Mouse (Mus musculus) stomach, embryonic 14.5 days (tissue): ENCODE results near the gene Barhl1. TPM values are rescaled to one million over a fixed set of nuclear protein-coding genes. Genes with fewer than 3 reads are reported as not detected.

Experiments
- ATAC-seq: fragments of 200-750 bp; cut with Nextera tagmentation; 2 replicates; pipeline ENCODE4 v1.8.0; 2017; ENCODE audit warnings: low read depth, moderate TSS enrichment; ENCODE audit not compliant: insufficient number of reproducible peaks, insufficient read depth, low FRiP score
- H3K27ac ChIP-seq: fragments of 300-500 bp; sonication (generic); 2 replicates; pipeline ENCODE4 v1.5.1; 2014; ENCODE audit warnings: mild to moderate bottlenecking, low read length, moderate library complexity, mixed read lengths
- H3K27me3 ChIP-seq: fragments of 300-500 bp; sonication (generic); 2 replicates; pipeline ENCODE4 v1.6.1; 2014; ENCODE audit warnings: low read length, control low read depth, mixed read lengths; ENCODE audit not compliant: control insufficient read depth, insufficient read depth
- H3K36me3 ChIP-seq: fragments of 300-500 bp; sonication (generic); 2 replicates; pipeline ENCODE4 v1.6.1; 2014; ENCODE audit warnings: mild to moderate bottlenecking, control low read depth, low read length, moderate library complexity, mixed read lengths; ENCODE audit not compliant: control insufficient read depth, insufficient read depth
- H3K4me1 ChIP-seq: fragments of 300-500 bp; sonication (generic); 2 replicates; pipeline ENCODE4 v1.6.1; 2014; ENCODE audit warnings: low read length, control low read depth, mixed read lengths; ENCODE audit not compliant: control insufficient read depth, insufficient read depth
- H3K4me2 ChIP-seq: fragments of 300-500 bp; sonication (generic); replicated peaks from 2 replicates; pipeline ENCODE4 v1.6.1; 2014; ENCODE audit warnings: low read depth, low read length, control low read depth
- H3K4me3 ChIP-seq: fragments of 300-500 bp; sonication (generic); 2 replicates; pipeline ENCODE4 v1.5.1; 2014; ENCODE audit warnings: low read depth, low read length, control low read depth
- H3K9ac ChIP-seq: fragments of 300-500 bp; sonication (generic); replicated peaks from 2 replicates; pipeline ENCODE4 v1.6.1; 2014; ENCODE audit warnings: low read depth, mild to moderate bottlenecking, control low read depth, low read length, moderate library complexity, mixed read lengths
- H3K9me3 ChIP-seq: fragments of 300-500 bp; sonication (generic); 2 replicates; pipeline ENCODE4 v1.6.1; 2016; ENCODE audit warnings: low read depth, low read length, control low read depth; ENCODE audit not compliant: control insufficient read depth
- WGBS: fragments of 180-500 bp; shearing (Covaris S2); extraction: QIAGEN DNeasy Blood & Tissue Kit; methylation state at CpG from one replicate; pipeline ENCODE4 v1.1.7; 2014; 5-methylcytosine and 5-hydroxymethylcytosine counted together
- polyA plus RNA-seq: library from polyadenylated mRNA; unstranded; fragments of >200 nt; fragmentation: Nextera tagmentation; extraction: Ambion mirVana; gene quantifications from 2 replicates; pipeline ENCODE4 v1.2.1, GENCODE M21; 2014

Barhl1 gene
- polyA plus RNA-seq, 1 experiment from 2014 or later: 0.12 TPM

- H3K27me3 ChIP-seq: peaks cover 62% of the 10 kb centered on the region
- no peaks in the 10 kb centered on the region for H3K9me3 ChIP-seq
- no peak overlapping the region for H3K27ac ChIP-seq
- H3K36me3 ChIP-seq: no peaks in the 10 kb centered on the region
- ATAC-seq: no peak
- H3K4me2 ChIP-seq: no peak overlapping the region
- peaks cover 5% of the 10 kb centered on the region; the same call in 1 of the 2 replicates for H3K4me1 ChIP-seq
- no peak overlapping the region for H3K4me3 ChIP-seq
- WGBS: 1% methylated on average over 41 of the region's 41 CpGs
- H3K9ac ChIP-seq: no peak overlapping the region
Measured at GRCm38 (mm10) chr2:28909186-28909817, 7.2 kb downstream of the Barhl1 start.

- Histone ChIP-seq H3K36me3 (no peaks in the 10 kb centered on the region; the same call in 1 of the 2 replicates), H3K9me3 (no peaks in the 10 kb centered on the region), H3K9ac (no peak overlapping the region), H3K27ac (no peak overlapping the region), H3K27me3 (peaks cover 55% of the 10 kb centered on the region), H3K4me2 (peak overlapping the region; percentile 32), H3K4me3 (peak overlapping the region; percentile 13; the same call in 1 of the 2 replicates), H3K4me1 (peaks cover 5% of the 10 kb centered on the region; the same call in 1 of the 2 replicates)
- ATAC-seq: 0 out of 2 replicates have a peak, but pooled peaks have one; percentile 23
- 1% methylated on average over 39 of the region's 39 CpGs for WGBS
Measured at GRCm38 (mm10) chr2:28908389-28909153, 7.9 kb downstream of the Barhl1 start.

GRCm38 (mm10) chr2:28907691-28908388 lies 8.6 kb downstream of the Barhl1 start:
- H3K9ac ChIP-seq: no peak overlapping the region
- peaks cover 5% of the 10 kb centered on the region; the same call in 1 of the 2 replicates for H3K4me1 ChIP-seq
- peak overlapping the region; percentile 32 for H3K4me2 ChIP-seq
- ATAC-seq: 0 out of 2 replicates have a peak, but pooled peaks have one; percentile 23
- no peak overlapping the region for H3K27ac ChIP-seq
- no peaks in the 10 kb centered on the region; the same call in 1 of the 2 replicates for H3K36me3 ChIP-seq
- 7% methylated on average over 10 of the region's 10 CpGs for WGBS
- no peaks in the 10 kb centered on the region for H3K9me3 ChIP-seq
- peak overlapping the region; percentile 13; the same call in 1 of the 2 replicates for H3K4me3 ChIP-seq
- H3K27me3 ChIP-seq: peaks cover 55% of the 10 kb centered on the region

- Histone ChIP-seq H3K9ac (no peak overlapping the region), H3K27ac (no peak overlapping the region), H3K9me3 (no peaks in the 10 kb centered on the region), H3K36me3 (no peaks in the 10 kb centered on the region; the same call in 1 of the 2 replicates), H3K27me3 (peaks cover 41% of the 10 kb centered on the region), H3K4me3 (no peak overlapping the region), H3K4me1 (peaks cover 5% of the 10 kb centered on the region; the same call in 1 of the 2 replicates), H3K4me2 (no peak overlapping the region)
- 81% methylated on average over 4 of the region's 4 CpGs for WGBS
- no peak for ATAC-seq
Measured at GRCm38 (mm10) chr2:28905561-28905960, 10.9 kb downstream of the Barhl1 start.

- H3K4me2 ChIP-seq: no peak overlapping the region
- H3K4me1 ChIP-seq: peaks cover 5% of the 10 kb centered on the region; the same call in 1 of the 2 replicates
- H3K27me3 ChIP-seq: peaks cover 33% of the 10 kb centered on the region
- H3K9me3 ChIP-seq: no peaks in the 10 kb centered on the region
- H3K27ac ChIP-seq: no peak overlapping the region
- H3K36me3 ChIP-seq: peaks cover 4% of the 10 kb centered on the region; the same call in 1 of the 2 replicates
- H3K9ac ChIP-seq: no peak overlapping the region
- no peak for ATAC-seq
- WGBS: 89% methylated on average over 9 of the region's 9 CpGs
- H3K4me3 ChIP-seq: no peak overlapping the region
Measured at GRCm38 (mm10) chr2:28904786-28905185, 11.7 kb downstream of the Barhl1 start.

GRCm38 (mm10) chr2:28903871-28904270 lies 12.6 kb downstream of the Barhl1 start:
- no peak overlapping the region for H3K4me3 ChIP-seq
- peaks cover 4% of the 10 kb centered on the region; the same call in 1 of the 2 replicates for H3K36me3 ChIP-seq
- H3K4me2 ChIP-seq: no peak overlapping the region
- H3K4me1 ChIP-seq: peaks cover 5% of the 10 kb centered on the region; the same call in 1 of the 2 replicates
- H3K27me3 ChIP-seq: peaks cover 24% of the 10 kb centered on the region
- H3K9ac ChIP-seq: no peak overlapping the region
- ATAC-seq: no peak
- H3K27ac ChIP-seq: no peak overlapping the region
- 93% methylated on average over 5 of the region's 5 CpGs for WGBS
- no peaks in the 10 kb centered on the region for H3K9me3 ChIP-seq

GRCm38 (mm10) chr2:28902291-28902690 lies 14.2 kb downstream of the Barhl1 start:
- Histone ChIP-seq H3K27ac (no peak overlapping the region), H3K36me3 (peaks cover 4% of the 10 kb centered on the region; the same call in 1 of the 2 replicates), H3K9ac (no peak overlapping the region), H3K27me3 (peaks cover 9% of the 10 kb centered on the region; the same call in 1 of the 2 replicates), H3K4me1 (no peaks in the 10 kb centered on the region), H3K9me3 (no peaks in the 10 kb centered on the region), H3K4me2 (no peak overlapping the region), H3K4me3 (no peak overlapping the region)
- 92% methylated on average over 8 of the region's 8 CpGs for WGBS
- no peak for ATAC-seq

GRCm38 (mm10) chr2:28897340-28897899 lies 19.0 kb downstream of the Barhl1 start:
- Histone ChIP-seq H3K9me3 (no peaks in the 10 kb centered on the region), H3K27me3 (no peaks in the 10 kb centered on the region), H3K27ac (no peak overlapping the region), H3K4me1 (no peaks in the 10 kb centered on the region), H3K4me3 (no peak overlapping the region), H3K36me3 (peaks cover 14% of the 10 kb centered on the region), H3K4me2 (no peak overlapping the region), H3K9ac (no peak overlapping the region)
- ATAC-seq: no peak
- 84% methylated on average over 4 of the region's 4 CpGs for WGBS
